Mouse (Mus musculus) testis, adult 2 months (tissue): Measurements from ENCODE around the gene Ttc5. TPM values are rescaled to one million over a fixed set of nuclear protein-coding genes. Genes with fewer than 3 reads are reported as not detected.
A peak's percentile ranks its signal among the peaks of the same experiment; 100 is the strongest.
"Not testable (repeated sequence)": the region's sequence is repeated elsewhere in the genome, so short reads cannot be mapped to it uniquely, and the experiment has no call there.

Source experiments
- H3K27ac ChIP-seq: fragments of 200-500 bp; 2 replicates; pipeline ENCODE4 v1.5.1; 2012; ENCODE audit warnings: low read depth, low read length; ENCODE audit not compliant: control insufficient read depth, insufficient read depth
- H3K27me3 ChIP-seq: fragments of 200-500 bp; 2 replicates; pipeline ENCODE4 v1.6.1; 2012; ENCODE audit warnings: mild to moderate bottlenecking, low read length, moderate library complexity; ENCODE audit not compliant: control insufficient read depth, insufficient read depth
- H3K36me3 ChIP-seq: fragments of 200-500 bp; 2 replicates; pipeline ENCODE4 v1.6.1; 2012; ENCODE audit warnings: mild to moderate bottlenecking, low read length; ENCODE audit not compliant: control insufficient read depth, insufficient read depth
- H3K4me1 ChIP-seq: fragments of 200-500 bp; 2 replicates; pipeline ENCODE4 v1.6.1; 2012; ENCODE audit warnings: low read length; ENCODE audit not compliant: control insufficient read depth, insufficient read depth
- H3K4me3 ChIP-seq: fragments of 200-500 bp; 2 replicates; pipeline ENCODE4 v1.5.1; 2012; ENCODE audit warnings: low read depth, mild to moderate bottlenecking, low read length, moderate library complexity, mixed read lengths; ENCODE audit not compliant: control insufficient read depth
- CTCF ChIP-seq: fragments of 200-500 bp; IDR thresholded peaks from 2 replicates; pipeline ENCODE4 v1.5.1; 2012; ENCODE audit warnings: low read depth, mild to moderate bottlenecking, inconsistent platforms, low read length, moderate library complexity; ENCODE audit not compliant: control insufficient read depth, insufficient read depth, insufficient replicate concordance
- POLR2A ChIP-seq: fragments of 200-500 bp; IDR thresholded peaks from 2 replicates; pipeline ENCODE4 v1.6.1; 2012; ENCODE audit warnings: low read depth, mild to moderate bottlenecking, inconsistent platforms, low read length, moderate library complexity; ENCODE audit not compliant: control insufficient read depth
- polyA plus RNA-seq: library from polyadenylated mRNA; depleted of rRNA; stranded (reverse); fragments of >200 nt; gene quantifications from 2 replicates; pipeline ENCODE4 v1.2.3, GENCODE M21; 2012

The Ttc5 gene
- polyA plus RNA-seq, 1 experiment: 13.0 TPM

- Histone ChIP-seq H3K4me1 (peaks cover 10% of the 10 kb centered on the region), H3K4me3 (peak within 1 kb of the TSS; percentile 86), H3K27ac (peak within 1 kb of the TSS; percentile 83), H3K36me3 (no peaks in the 10 kb centered on the region), H3K27me3 (no peaks in the 10 kb centered on the region)
- no peak for TF ChIP-seq CTCF
- TF ChIP-seq POLR2A: peak; percentile 59
Observed at GRCm38 (mm10) chr14:50807487-50808072, 22.3 kb upstream of the Ttc5 start, which contains the start of the genes Ccnb1ip1 and Parp2. Gene Ccnb1ip1, minus strand, starts transcription at chr14:50807732. Gene Parp2, plus strand, starts transcription at chr14:50807841.

DNA sequence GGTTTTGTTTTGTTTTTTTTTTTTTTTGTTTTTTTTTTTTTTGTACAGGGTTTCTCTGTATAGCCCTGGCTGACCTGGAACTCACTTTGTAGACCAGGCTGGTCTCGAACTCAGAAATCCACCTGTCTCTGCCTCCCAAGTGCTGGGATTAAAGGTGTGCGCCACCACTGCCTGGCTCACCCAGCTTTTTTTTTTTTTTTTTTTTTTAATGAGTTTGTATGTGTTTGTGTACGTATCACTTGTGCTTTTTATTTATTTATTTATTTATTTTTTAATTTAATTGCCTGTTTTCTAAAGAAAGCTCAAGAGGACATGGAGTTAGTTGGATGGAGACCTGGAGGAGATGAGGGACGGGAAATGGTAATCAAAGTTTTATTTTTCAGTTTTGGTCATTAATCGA lies 21.1 kb upstream of the Ttc5 start:
- H3K4me3 ChIP-seq, H3K36me3 ChIP-seq, H3K27me3 ChIP-seq, H3K4me1 ChIP-seq, H3K27ac ChIP-seq: not testable (repeated sequence)

GRCm38 (mm10) chr14:50804683-50805082 lies 19.4 kb upstream of the Ttc5 start:
- no peak overlapping the region for H3K27ac ChIP-seq
- 0 out of 2 replicates have a peak overlapping the region, but pooled peaks have one; percentile 6 for H3K4me3 ChIP-seq
- peaks cover 10% of the 10 kb centered on the region for H3K4me1 ChIP-seq
- TF ChIP-seq CTCF (no peak), POLR2A (no peak)
- no peaks in the 10 kb centered on the region for H3K27me3 ChIP-seq
- H3K36me3 ChIP-seq: no peaks in the 10 kb centered on the region

GRCm38 (mm10) chr14:50802843-50803562 lies 17.7 kb upstream of the Ttc5 start:
- Histone ChIP-seq H3K27me3 (no peaks in the 10 kb centered on the region), H3K36me3 (no peaks in the 10 kb centered on the region), H3K4me1 (peaks cover 8% of the 10 kb centered on the region), H3K4me3 (no peak overlapping the region), H3K27ac (no peak overlapping the region)
- no peak for TF ChIP-seq POLR2A
- no peak for TF ChIP-seq CTCF

GRCm38 (mm10) chr14:50802441-50802840 lies 17.1 kb upstream of the Ttc5 start:
- Histone ChIP-seq H3K36me3 (no peaks in the 10 kb centered on the region), H3K4me3 (no peak overlapping the region), H3K27ac (no peak overlapping the region), H3K27me3 (no peaks in the 10 kb centered on the region), H3K4me1 (peaks cover 8% of the 10 kb centered on the region)
- TF ChIP-seq CTCF (no peak), POLR2A (no peak)

DNA sequence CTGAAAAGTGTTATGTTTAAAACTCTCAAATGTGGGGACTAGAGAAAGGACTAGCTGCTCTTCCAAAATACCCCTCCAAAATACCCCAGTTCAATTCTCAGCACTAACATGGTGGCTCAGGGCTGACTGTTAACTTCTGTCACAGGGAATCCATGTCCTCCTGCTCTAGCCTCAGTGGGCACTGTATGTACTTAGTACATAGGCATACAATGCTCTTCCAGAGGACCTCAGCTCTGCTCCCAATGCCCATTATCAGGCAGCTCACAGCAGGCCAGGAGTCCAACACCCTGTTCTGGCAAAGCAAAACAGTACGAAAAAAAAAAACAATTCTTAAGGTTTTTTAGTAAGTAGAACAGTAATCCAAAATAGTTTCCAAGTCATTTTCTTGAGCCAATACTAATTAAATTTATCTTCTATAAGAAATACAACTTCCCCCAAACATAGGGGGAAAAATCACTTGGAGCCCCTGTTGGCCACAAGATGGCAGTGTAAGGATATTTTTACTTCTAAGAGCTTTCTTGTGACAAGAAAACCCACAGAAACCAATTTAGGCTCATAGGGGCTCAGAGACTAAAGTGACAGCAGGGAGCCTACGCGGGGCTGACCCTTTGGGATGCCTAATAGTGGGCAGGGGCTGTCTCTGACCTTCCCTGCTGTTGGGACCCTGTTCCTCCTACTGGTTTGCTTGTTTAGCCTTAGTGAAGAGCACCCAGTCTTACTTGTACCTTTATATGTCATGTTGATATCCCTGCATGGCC lies 14.4 kb upstream of the Ttc5 start:
- Histone ChIP-seq H3K36me3 (no peaks in the 10 kb centered on the region), H3K27ac (no peak overlapping the region), H3K4me1 (peaks cover 3% of the 10 kb centered on the region; the same call in 1 of the 2 replicates), H3K27me3 (no peaks in the 10 kb centered on the region), H3K4me3 (no peak overlapping the region)
- TF ChIP-seq POLR2A: no peak
- no peak for TF ChIP-seq CTCF

- TF ChIP-seq POLR2A (no peak), CTCF (no peak)
- no peaks in the 10 kb centered on the region for H3K36me3 ChIP-seq
- no peak overlapping the region for H3K27ac ChIP-seq
- no peaks in the 10 kb centered on the region; the same call in 1 of the 2 replicates for H3K4me1 ChIP-seq
- H3K27me3 ChIP-seq: no peaks in the 10 kb centered on the region
- no peak overlapping the region for H3K4me3 ChIP-seq
Observed at GRCm38 (mm10) chr14:50798512-50798911, 13.2 kb upstream of the Ttc5 start.
